Mouse (Mus musculus) heart, embryonic 12.5 days (tissue): ENCODE data around the gene Reps1. TPM values are rescaled to one million over a fixed set of nuclear protein-coding genes. Genes with fewer than 3 reads are reported as not detected.

ENCODE experiments used
- ATAC-seq: fragments of 200-750 bp; cut with Nextera tagmentation; 2 replicates; pipeline ENCODE4 v1.8.0; 2017; ENCODE audit warnings: moderate TSS enrichment, moderate library complexity; ENCODE audit not compliant: insufficient number of reproducible peaks, low FRiP score
- H3K27ac ChIP-seq: fragments of 300-500 bp; sonication (generic); 2 replicates; pipeline ENCODE4 v1.5.1; 2016; ENCODE audit warnings: mild to moderate bottlenecking, moderate library complexity; ENCODE audit not compliant: poor library complexity, severe bottlenecking
- H3K27me3 ChIP-seq: fragments of 300-500 bp; sonication (generic); replicated peaks from 2 replicates; pipeline ENCODE4 v1.6.1; 2016; ENCODE audit warnings: mild to moderate bottlenecking, moderate library complexity
- H3K36me3 ChIP-seq: fragments of 300-500 bp; sonication (generic); 2 replicates; pipeline ENCODE4 v1.6.1; 2016; ENCODE audit warnings: mild to moderate bottlenecking, moderate library complexity
- H3K4me1 ChIP-seq: fragments of 300-500 bp; sonication (generic); replicated peaks from 2 replicates; pipeline ENCODE4 v1.6.1; 2016; ENCODE audit warnings: mild to moderate bottlenecking
- H3K4me2 ChIP-seq: fragments of 300-500 bp; sonication (generic); 2 replicates; pipeline ENCODE4 v1.6.1; 2016; ENCODE audit warnings: mild to moderate bottlenecking, moderate library complexity
- H3K4me3 ChIP-seq: fragments of 300-500 bp; sonication (generic); 2 replicates; pipeline ENCODE4 v1.5.1; 2016; ENCODE audit warnings: mild to moderate bottlenecking
- H3K9ac ChIP-seq: fragments of 300-500 bp; sonication (generic); 2 replicates; pipeline ENCODE4 v1.6.1; 2016; ENCODE audit warnings: mild to moderate bottlenecking, moderate library complexity
- H3K9me3 ChIP-seq: fragments of 300-500 bp; sonication (generic); replicated peaks from 2 replicates; pipeline ENCODE4 v1.6.1; 2016; ENCODE audit warnings: mild to moderate bottlenecking, moderate library complexity
- WGBS: fragments of 180-500 bp; shearing (Covaris S2); methylation state at CpG from one replicate; pipeline ENCODE4 v1.1.7; 2016; 5-methylcytosine and 5-hydroxymethylcytosine counted together
- polyA plus RNA-seq: library from polyadenylated mRNA; unstranded; fragments of >200 nt; fragmentation: Nextera tagmentation; extraction: Ambion mirVana; gene quantifications from 2 replicates; pipeline ENCODE4 v1.2.1, GENCODE M21; 2016

Gene Reps1
- 20.0 and 20.9 TPM in 2 replicates for polyA plus RNA-seq

DNA sequence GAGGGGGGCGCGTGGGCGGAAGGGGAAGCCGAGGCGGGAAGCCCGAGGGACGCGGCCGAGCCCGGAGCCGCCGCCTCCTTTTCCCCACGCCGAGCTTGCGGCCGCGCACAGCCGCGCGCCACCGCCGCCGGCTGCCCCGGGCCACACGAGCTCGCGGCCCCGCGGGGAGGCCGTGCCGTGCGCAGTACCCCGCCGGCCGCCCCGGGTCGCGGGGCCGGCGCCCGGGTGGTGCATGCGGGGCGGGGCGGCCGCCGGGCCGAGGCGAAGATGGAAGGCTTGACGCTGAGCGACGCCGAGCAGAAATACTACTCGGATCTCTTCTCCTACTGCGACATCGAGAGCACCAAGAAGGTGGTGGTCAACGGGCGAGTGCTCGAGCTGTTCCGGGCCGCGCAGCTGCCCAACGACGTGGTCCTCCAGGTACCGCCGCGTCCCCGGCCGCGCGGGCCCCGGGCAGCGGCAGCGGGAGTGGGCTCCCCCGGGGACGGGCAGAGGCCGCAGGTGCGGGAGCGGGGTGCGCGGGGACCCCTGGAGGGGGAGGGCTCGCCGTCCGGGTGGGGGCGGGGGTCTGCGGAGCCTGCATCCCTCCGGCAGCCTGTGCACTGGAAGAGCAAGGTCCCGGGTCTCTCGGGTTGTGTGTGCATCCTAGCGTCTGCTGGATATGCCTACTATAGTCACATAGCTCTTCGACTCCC, at the start of gene Reps1:
Gene Reps1, plus strand, starts transcription at position 166 of the 695 bp plus-strand sequence.
- Histone ChIP-seq H3K36me3 (no peaks in the 10 kb centered on the region), H3K4me1 (peaks cover 35% of the 10 kb centered on the region), H3K9me3 (no peaks in the 10 kb centered on the region), H3K9ac (peak within 1 kb of the TSS; percentile 97), H3K4me2 (peak within 1 kb of the TSS; percentile 89), H3K27ac (peak within 1 kb of the TSS; percentile 90), H3K4me3 (peak within 1 kb of the TSS; percentile 85), H3K27me3 (no peaks in the 10 kb centered on the region)
- WGBS = 2% methylated on average over 79 of the region's 90 CpGs
- ATAC-seq = peak; percentile 85

DNA sequence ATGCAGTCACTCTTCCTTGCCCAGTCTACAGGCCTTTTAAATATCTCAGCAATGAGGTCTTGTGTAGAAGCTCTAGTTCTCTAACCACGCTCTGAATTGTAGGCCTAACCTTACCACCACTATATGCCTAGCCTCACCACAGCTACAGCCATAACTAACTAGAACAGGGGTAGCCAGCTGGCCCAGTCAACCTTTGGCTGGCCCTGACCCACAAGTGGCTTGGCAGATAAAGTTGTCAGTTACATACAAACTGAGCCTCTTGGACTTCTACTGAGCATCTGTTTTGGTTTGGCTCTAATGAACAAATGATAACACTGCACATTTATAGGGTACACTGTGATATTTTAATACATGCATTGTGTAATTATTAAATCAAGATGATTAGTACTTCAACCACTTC, 48.9 kb upstream of the Reps1 start:
- no peak for ATAC-seq
- no peaks in the 10 kb centered on the region for H3K9me3 ChIP-seq
- H3K9ac ChIP-seq = no peak overlapping the region
- no peak overlapping the region for H3K4me3 ChIP-seq
- no peaks in the 10 kb centered on the region for H3K4me1 ChIP-seq
- WGBS = 89% methylated on average over 1 of the region's 1 CpGs
- H3K36me3 ChIP-seq = peaks cover 22% of the 10 kb centered on the region
- no peaks in the 10 kb centered on the region for H3K27me3 ChIP-seq
- no peak overlapping the region for H3K4me2 ChIP-seq
- no peak overlapping the region for H3K27ac ChIP-seq

DNA sequence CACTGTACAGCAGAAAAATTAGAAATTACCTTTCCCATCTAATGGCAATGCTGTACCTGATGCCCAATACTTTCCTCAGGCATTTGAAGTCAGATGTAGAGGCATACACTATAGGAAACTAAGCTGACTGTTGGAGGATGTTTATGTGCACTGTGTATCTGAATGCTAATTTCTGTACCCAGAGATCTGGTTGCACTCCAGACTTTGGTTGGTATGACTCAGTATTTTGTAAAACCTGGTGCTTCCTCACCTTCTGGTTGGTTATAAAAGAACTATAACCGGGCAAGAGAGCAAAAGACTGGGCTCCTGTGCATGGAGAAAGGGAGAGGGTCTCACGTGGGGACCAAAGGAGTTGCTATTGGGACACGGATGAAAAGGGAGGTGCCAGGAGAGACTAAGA, 48.4 kb upstream of the Reps1 start:
- Histone ChIP-seq H3K9ac (no peak overlapping the region), H3K27ac (no peak overlapping the region)
- 86% methylated on average over 3 of the region's 3 CpGs for WGBS

GRCm38 (mm10) chr10:18008118-18008517, 47.5 kb upstream of the Reps1 start:
- no peak overlapping the region for H3K27ac ChIP-seq
- H3K4me3 ChIP-seq = no peak overlapping the region
- H3K9me3 ChIP-seq = no peaks in the 10 kb centered on the region
- no peak overlapping the region for H3K4me2 ChIP-seq
- no peaks in the 10 kb centered on the region for H3K4me1 ChIP-seq
- no peak overlapping the region for H3K9ac ChIP-seq
- peaks cover 33% of the 10 kb centered on the region for H3K36me3 ChIP-seq
- no peaks in the 10 kb centered on the region for H3K27me3 ChIP-seq
- ATAC-seq = no peak

More for the DNA sequence above, 48.4 kb upstream of the Reps1 start:
- no peak for ATAC-seq
- Histone ChIP-seq H3K4me3 (no peak overlapping the region), H3K4me1 (no peaks in the 10 kb centered on the region), H3K27me3 (no peaks in the 10 kb centered on the region), H3K9me3 (no peaks in the 10 kb centered on the region), H3K36me3 (peaks cover 27% of the 10 kb centered on the region), H3K4me2 (no peak overlapping the region)

- Histone ChIP-seq H3K9me3 (no peaks in the 10 kb centered on the region), H3K36me3 (peaks cover 43% of the 10 kb centered on the region), H3K4me3 (no peak overlapping the region), H3K4me2 (no peak overlapping the region), H3K9ac (no peak overlapping the region), H3K27me3 (no peaks in the 10 kb centered on the region), H3K4me1 (no peaks in the 10 kb centered on the region), H3K27ac (no peak overlapping the region)
- WGBS = 79% methylated on average over 1 of the region's 1 CpGs
- no peak for ATAC-seq
These were observed 45.9 kb upstream of the Reps1 start for GRCm38 (mm10) chr10:18009744-18010143.

GRCm38 (mm10) chr10:18011761-18012160, 43.9 kb upstream of the Reps1 start:
- Histone ChIP-seq H3K4me3 (no peak overlapping the region), H3K4me2 (no peak overlapping the region), H3K27me3 (no peaks in the 10 kb centered on the region), H3K9ac (no peak overlapping the region), H3K36me3 (peaks cover 60% of the 10 kb centered on the region), H3K4me1 (no peaks in the 10 kb centered on the region), H3K9me3 (no peaks in the 10 kb centered on the region), H3K27ac (no peak overlapping the region)
- ATAC-seq = no peak
- whole genome bisulfite sequencing = 85% methylated on average over 5 of the region's 5 CpGs

- no peak overlapping the region for H3K4me3 ChIP-seq
- WGBS = 85% methylated on average over 7 of the region's 7 CpGs
- no peaks in the 10 kb centered on the region for H3K9me3 ChIP-seq
- peaks cover 31% of the 10 kb centered on the region for H3K36me3 ChIP-seq
- no peak overlapping the region for H3K27ac ChIP-seq
- no peaks in the 10 kb centered on the region for H3K27me3 ChIP-seq
- no peak overlapping the region for H3K4me2 ChIP-seq
- H3K9ac ChIP-seq = 0 out of 2 replicates have a peak overlapping the region, but pooled peaks have one; percentile 28
- peaks cover 13% of the 10 kb centered on the region for H3K4me1 ChIP-seq
- no peak for ATAC-seq
These were observed 35.2 kb upstream of the Reps1 start for GRCm38 (mm10) chr10:18020443-18020842.

DNA sequence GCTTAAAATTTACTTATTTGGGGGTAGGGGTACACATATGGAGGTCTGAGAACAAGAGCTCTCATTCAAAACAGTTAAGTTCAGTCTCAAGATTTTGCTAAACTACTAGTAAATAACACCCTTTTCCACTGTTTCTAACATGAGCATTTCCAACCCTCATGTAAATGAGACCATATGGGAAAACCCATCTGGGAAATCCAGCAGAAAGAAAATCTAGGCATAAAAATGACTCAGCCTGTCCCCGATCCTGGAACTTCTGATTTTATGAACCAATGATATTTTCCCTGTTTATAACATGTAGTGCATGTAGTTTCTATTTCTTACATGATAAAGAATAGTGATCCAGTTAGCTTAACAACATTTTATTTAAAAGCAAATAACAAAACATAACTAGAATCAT, 34.8 kb upstream of the Reps1 start:
- no peak overlapping the region for H3K27ac ChIP-seq
- 87% methylated on average over 1 of the region's 1 CpGs for WGBS

GRCm38 (mm10) chr10:18021576-18022311, 33.9 kb upstream of the Reps1 start:
- Histone ChIP-seq H3K9ac (peak overlapping the region; percentile 97), H3K27me3 (no peaks in the 10 kb centered on the region), H3K4me3 (peak overlapping the region; percentile 97), H3K27ac (peak overlapping the region; percentile 99), H3K4me2 (peak overlapping the region; percentile 87), H3K4me1 (peaks cover 13% of the 10 kb centered on the region), H3K9me3 (no peaks in the 10 kb centered on the region), H3K36me3 (peaks cover 21% of the 10 kb centered on the region)
- ATAC-seq = peak; percentile 49; the same call in 1 of the 2 replicates
- 38% methylated on average over 14 of the region's 14 CpGs for WGBS

More for the DNA sequence above, 34.8 kb upstream of the Reps1 start:
- no peak for ATAC-seq
- H3K9ac ChIP-seq = no peak overlapping the region
- H3K36me3 ChIP-seq = peaks cover 29% of the 10 kb centered on the region
- H3K27me3 ChIP-seq = no peaks in the 10 kb centered on the region
- peaks cover 13% of the 10 kb centered on the region for H3K4me1 ChIP-seq
- H3K4me3 ChIP-seq = no peak overlapping the region
- no peak overlapping the region for H3K4me2 ChIP-seq
- no peaks in the 10 kb centered on the region for H3K9me3 ChIP-seq

DNA sequence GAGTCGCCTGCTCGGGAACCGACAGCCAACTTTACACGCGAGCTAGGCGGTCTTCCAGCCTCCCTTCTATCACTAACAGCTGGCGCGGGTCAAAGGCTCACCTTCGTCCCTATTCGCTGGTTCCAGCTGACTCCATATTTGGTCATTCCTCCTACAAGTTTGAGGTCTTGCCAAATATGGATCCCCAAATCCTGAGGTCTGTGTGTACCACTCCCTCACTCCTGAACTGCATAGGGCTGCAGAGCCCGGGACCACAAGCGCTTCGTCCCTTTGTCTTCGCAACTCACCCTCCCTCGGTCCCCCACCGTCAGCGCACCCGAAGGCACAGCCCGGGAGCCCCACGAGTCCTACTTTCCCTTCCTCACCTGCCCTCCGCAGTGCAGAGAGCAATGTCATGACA, 33.3 kb upstream of the Reps1 start:
- no peaks in the 10 kb centered on the region for H3K9me3 ChIP-seq
- H3K4me2 ChIP-seq = peak overlapping the region; percentile 87
- H3K4me3 ChIP-seq = peak overlapping the region; percentile 97
- ATAC-seq = peak; percentile 81
- H3K27ac ChIP-seq = peak overlapping the region; percentile 99
- under 1% methylated on average over 21 of the region's 21 CpGs for WGBS
- peak overlapping the region; percentile 97 for H3K9ac ChIP-seq
- H3K36me3 ChIP-seq = peaks cover 16% of the 10 kb centered on the region
- peaks cover 13% of the 10 kb centered on the region for H3K4me1 ChIP-seq
- H3K27me3 ChIP-seq = no peaks in the 10 kb centered on the region

DNA sequence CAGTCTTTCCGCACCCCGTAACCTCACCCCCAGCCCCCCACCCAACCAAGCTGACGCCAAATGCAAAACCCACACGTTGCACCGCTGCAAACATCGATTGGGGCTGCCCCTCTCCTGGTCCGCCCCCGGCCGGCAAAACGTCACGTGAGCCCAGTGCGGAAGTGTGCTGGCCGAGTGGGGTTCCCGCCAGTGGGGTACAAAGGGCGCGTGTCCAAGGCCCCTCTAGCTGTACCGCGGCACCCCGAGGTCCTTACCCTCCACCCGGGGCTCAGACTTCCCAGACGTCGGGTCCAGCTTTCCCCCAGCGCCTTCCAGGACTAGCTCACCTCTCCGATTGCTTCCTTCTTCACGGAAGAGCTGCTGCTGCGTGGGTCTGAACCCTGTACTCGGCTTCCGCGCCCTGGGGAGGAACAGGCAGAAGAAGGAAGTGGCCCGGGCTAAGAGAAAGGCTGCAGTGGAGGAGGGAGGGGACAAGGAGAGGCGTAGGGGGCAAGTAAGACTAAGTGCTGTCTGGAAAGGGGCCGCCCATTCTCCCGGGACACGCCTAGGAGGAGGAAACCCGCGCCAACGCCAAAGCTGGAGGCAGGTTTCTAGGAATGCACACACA, 32.8 kb upstream of the Reps1 start, which contains the start of gene Abracl:
Gene Abracl, minus strand, starts transcription at position 548 of the 607 bp plus-strand sequence.
- no peaks in the 10 kb centered on the region for H3K27me3 ChIP-seq

More for the DNA sequence above, 32.8 kb upstream of the Reps1 start, which contains the start of gene Abracl:
- peak; percentile 91 for ATAC-seq
- Histone ChIP-seq H3K9ac (peak within 1 kb of the TSS; percentile 97), H3K9me3 (no peaks in the 10 kb centered on the region), H3K4me3 (peak within 1 kb of the TSS; percentile 97), H3K4me1 (peaks cover 13% of the 10 kb centered on the region), H3K27ac (peak within 1 kb of the TSS; percentile 99), H3K36me3 (peaks cover 12% of the 10 kb centered on the region), H3K4me2 (peak within 1 kb of the TSS; percentile 87)
- under 1% methylated on average over 37 of the region's 37 CpGs for WGBS
